Mouse (Mus musculus) small intestine, adult 2 months (tissue): Measurements from ENCODE around the gene Acmsd. TPM values are rescaled to one million over a fixed set of nuclear protein-coding genes. Genes with fewer than 3 reads are reported as not detected.

Experiments used
- H3K27ac ChIP-seq: fragments of 200-500 bp; 2 replicates; pipeline ENCODE4 v1.5.1; 2012; ENCODE audit warnings: low read depth, low read length, control low read depth, inconsistent platforms; ENCODE audit not compliant: insufficient read depth
- H3K27me3 ChIP-seq: fragments of 200-500 bp; 2 replicates; pipeline ENCODE4 v1.6.1; 2012; ENCODE audit warnings: mild to moderate bottlenecking, moderate library complexity, low read length, inconsistent platforms; ENCODE audit not compliant: control insufficient read depth, insufficient read depth
- H3K36me3 ChIP-seq: fragments of 200-500 bp; 2 replicates; pipeline ENCODE4 v1.6.1; 2012; ENCODE audit warnings: mild to moderate bottlenecking, low read length, control low read depth, inconsistent platforms; ENCODE audit not compliant: control insufficient read depth, insufficient read depth
- H3K4me1 ChIP-seq: fragments of 200-500 bp; 2 replicates; pipeline ENCODE4 v1.6.1; 2012; ENCODE audit warnings: low read length, inconsistent platforms, mixed read lengths; ENCODE audit not compliant: control insufficient read depth, insufficient read depth, insufficient read length
- H3K4me3 ChIP-seq: fragments of 200-500 bp; 2 replicates; pipeline ENCODE4 v1.5.1; 2012; ENCODE audit warnings: low read depth, mild to moderate bottlenecking, control low read depth, inconsistent platforms, low read length, moderate library complexity
- CTCF ChIP-seq: fragments of 200-500 bp; IDR thresholded peaks from 2 replicates; pipeline ENCODE4 v1.5.1; 2012; ENCODE audit warnings: low read depth, mild to moderate bottlenecking, control low read depth, inconsistent platforms, low read length, moderate library complexity, mixed read lengths; ENCODE audit not compliant: insufficient replicate concordance, insufficient read length; ENCODE audit errors: extremely low read depth
- POLR2A ChIP-seq: fragments of 200-500 bp; IDR thresholded peaks from 2 replicates; pipeline ENCODE4 v1.6.1; 2012; ENCODE audit warnings: low read depth, mild to moderate bottlenecking, control low read depth, inconsistent platforms, low read length, moderate library complexity
- WGBS: fragments of 180-500 bp; shearing (Covaris S2); methylation state at CpG from one replicate; pipeline ENCODE4 v1.1.7; 2018; 5-methylcytosine and 5-hydroxymethylcytosine counted together
- polyA plus RNA-seq: library from polyadenylated mRNA; depleted of rRNA; stranded (reverse); fragments of >200 nt; gene quantifications from 2 replicates; pipeline ENCODE4 v1.2.3, GENCODE M21; 2012

Acmsd gene
- polyA plus RNA-seq, 1 experiment, result not detected

GRCm38 (mm10) chr1:127765468-127765867 lies 36.3 kb downstream of the Acmsd start:
- Histone ChIP-seq H3K4me1 (no peaks in the 10 kb centered on the region), H3K36me3 (no peaks in the 10 kb centered on the region), H3K27me3 (no peaks in the 10 kb centered on the region), H3K27ac (no peak overlapping the region), H3K4me3 (no peak overlapping the region)
- TF ChIP-seq CTCF (no peak), POLR2A (no peak)
- WGBS, result 61% methylated on average over 2 of the region's 2 CpGs

GRCm38 (mm10) chr1:127766741-127767140 lies 37.5 kb downstream of the Acmsd start:
- H3K36me3 ChIP-seq, result no peaks in the 10 kb centered on the region
- H3K4me3 ChIP-seq, result no peak overlapping the region
- no peaks in the 10 kb centered on the region for H3K27me3 ChIP-seq
- H3K27ac ChIP-seq, result no peak overlapping the region
- 90% methylated on average over 2 of the region's 2 CpGs for whole genome bisulfite sequencing
- TF ChIP-seq POLR2A (no peak), CTCF (no peak)
- H3K4me1 ChIP-seq, result no peaks in the 10 kb centered on the region

- 1% methylated on average over 14 of the region's 14 CpGs for WGBS
- peak overlapping the region; percentile 54 for H3K4me3 ChIP-seq
- H3K4me1 ChIP-seq, result peaks cover 8% of the 10 kb centered on the region; the same call in 1 of the 2 replicates
- H3K27me3 ChIP-seq, result no peaks in the 10 kb centered on the region
- peak overlapping the region; percentile 66 for H3K27ac ChIP-seq
- peaks cover 2% of the 10 kb centered on the region; the same call in 1 of the 2 replicates for H3K36me3 ChIP-seq
- TF ChIP-seq POLR2A (no peak), CTCF (no peak)
Measured at GRCm38 (mm10) chr1:127773198-127773802, 44.1 kb downstream of the Acmsd start.

- Histone ChIP-seq H3K27me3 (no peaks in the 10 kb centered on the region), H3K4me3 (peak within 1 kb of the TSS; percentile 91), H3K36me3 (peaks cover 2% of the 10 kb centered on the region; the same call in 1 of the 2 replicates), H3K27ac (peak within 1 kb of the TSS; percentile 93), H3K4me1 (peaks cover 8% of the 10 kb centered on the region; the same call in 1 of the 2 replicates)
- TF ChIP-seq CTCF (no peak), POLR2A (peak; percentile 81)
- WGBS, result under 1% methylated on average over 63 of the region's 63 CpGs
Measured at GRCm38 (mm10) chr1:127773803-127774500, 44.7 kb downstream of the Acmsd start, which contains the start of gene Ccnt2. Gene Ccnt2, plus strand, starts transcription at chr1:127774164.

GRCm38 (mm10) chr1:127774501-127774880 lies 45.3 kb downstream of the Acmsd start:
- Histone ChIP-seq H3K4me1 (peaks cover 8% of the 10 kb centered on the region; the same call in 1 of the 2 replicates), H3K4me3 (peak overlapping the region; percentile 91), H3K27ac (peak overlapping the region; percentile 93), H3K27me3 (no peaks in the 10 kb centered on the region), H3K36me3 (peaks cover 5% of the 10 kb centered on the region)
- WGBS, result under 1% methylated on average over 31 of the region's 31 CpGs
- TF ChIP-seq CTCF (no peak), POLR2A (no peak)

- H3K4me3 ChIP-seq, result no peak overlapping the region
- no peak for TF ChIP-seq POLR2A
- no peak for TF ChIP-seq CTCF
- H3K27me3 ChIP-seq, result no peaks in the 10 kb centered on the region
- no peak overlapping the region for H3K27ac ChIP-seq
- H3K4me1 ChIP-seq, result peaks cover 8% of the 10 kb centered on the region; the same call in 1 of the 2 replicates
- H3K36me3 ChIP-seq, result peaks cover 5% of the 10 kb centered on the region
- WGBS, result 6% methylated on average over 10 of the region's 10 CpGs
Measured at GRCm38 (mm10) chr1:127775206-127775720, 46.0 kb downstream of the Acmsd start.

- Histone ChIP-seq H3K4me1 (peaks cover 8% of the 10 kb centered on the region; the same call in 1 of the 2 replicates), H3K36me3 (peaks cover 5% of the 10 kb centered on the region), H3K4me3 (no peak overlapping the region), H3K27ac (no peak overlapping the region), H3K27me3 (no peaks in the 10 kb centered on the region)
- TF ChIP-seq CTCF (no peak), POLR2A (no peak)
- WGBS, result 14% methylated on average over 6 of the region's 6 CpGs
Measured at GRCm38 (mm10) chr1:127776246-127776645, 47.0 kb downstream of the Acmsd start.
